Mouse (Mus musculus) G1E (cell line): Measurements from ENCODE around the gene Wwc2.

Experiments
- CTCF ChIP-seq: IDR thresholded peaks from 2 replicates; pipeline ENCODE4 v1.5.1; 2012; ENCODE audit warnings: low read depth, low read length, inconsistent platforms, mixed read lengths
- GATA1 ChIP-seq: IDR thresholded peaks from 2 replicates; pipeline ENCODE4 v1.6.1; 2012; ENCODE audit warnings: borderline replicate concordance, low read length, inconsistent platforms, mixed read lengths
- GATA2 ChIP-seq: IDR thresholded peaks from 2 replicates; pipeline ENCODE4 v1.6.1; 2012; ENCODE audit warnings: low read depth, low read length, inconsistent platforms, borderline replicate concordance
- POLR2AphosphoS5 ChIP-seq: IDR thresholded peaks from 2 replicates; pipeline ENCODE4 v1.6.1; 2012; ENCODE audit warnings: low read depth, low read length, inconsistent platforms; ENCODE audit not compliant: insufficient replicate concordance
- TAL1 ChIP-seq: conservative IDR thresholded peaks from 2 replicates; pipeline ENCODE4 v1.6.1; 2012; ENCODE audit warnings: low read depth, low read length, inconsistent platforms, mixed read lengths

DNA sequence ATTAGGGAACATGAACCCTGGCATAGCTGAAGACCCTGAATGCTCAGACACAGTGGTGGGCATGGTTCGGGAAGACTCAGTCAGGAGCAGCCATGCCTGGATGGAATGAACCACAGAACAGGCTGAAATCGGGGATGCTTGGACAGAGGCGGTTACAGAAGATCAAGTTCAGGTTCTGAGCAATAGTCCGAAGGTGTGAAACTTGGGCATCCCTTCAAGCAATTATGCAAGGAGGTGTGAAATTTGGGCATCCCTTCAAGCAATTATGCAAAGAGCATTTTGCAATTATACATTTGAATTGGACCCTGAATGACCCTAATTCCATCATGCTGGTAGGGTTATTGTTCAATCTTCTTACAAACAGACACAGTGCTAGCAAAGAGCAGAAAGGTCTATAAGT, 208.8 kb downstream of the Wwc2 start:
- no peak for TF ChIP-seq TAL1
- TF ChIP-seq CTCF = no peak
- TF ChIP-seq GATA1 = no peak
- no peak for TF ChIP-seq POLR2AphosphoS5
- TF ChIP-seq GATA2 = no peak
